Mouse (Mus musculus) bone marrow, adult 2 months (tissue): Measurements from ENCODE around the gene Mxd3.

Source experiments
- CTCF ChIP-seq: fragments of 200-500 bp; IDR thresholded peaks from 2 replicates; pipeline ENCODE4 v1.5.1; 2011; ENCODE audit warnings: low read length, control low read depth; ENCODE audit not compliant: control insufficient read depth, insufficient read depth
- POLR2A ChIP-seq: fragments of 200-500 bp; IDR thresholded peaks from 2 replicates; pipeline ENCODE4 v1.6.1; 2011; ENCODE audit warnings: low read depth, mild to moderate bottlenecking, control low read depth, low read length, borderline replicate concordance; ENCODE audit not compliant: control insufficient read depth

- TF ChIP-seq CTCF (no peak), POLR2A (no peak)
Observed at GRCm38 (mm10) chr13:55313051-55313450, 16.6 kb downstream of the Mxd3 start.
